Mouse (Mus musculus): ENCODE measurements around the gene Grid1.

The Grid1 gene

GRCm38 (mm10) chr14:34819919-34820652 is at the start of gene Grid1:
Gene Grid1 (plus strand): TSS chr14:34820108.
- DNase-seq (ENCODE audit: low spot score): no peak

GRCm38 (mm10) chr14:34770467-34770866 is 49.4 kb upstream of the Grid1 start:
- DNase-seq (ENCODE audit: low spot score): no peak

DNA sequence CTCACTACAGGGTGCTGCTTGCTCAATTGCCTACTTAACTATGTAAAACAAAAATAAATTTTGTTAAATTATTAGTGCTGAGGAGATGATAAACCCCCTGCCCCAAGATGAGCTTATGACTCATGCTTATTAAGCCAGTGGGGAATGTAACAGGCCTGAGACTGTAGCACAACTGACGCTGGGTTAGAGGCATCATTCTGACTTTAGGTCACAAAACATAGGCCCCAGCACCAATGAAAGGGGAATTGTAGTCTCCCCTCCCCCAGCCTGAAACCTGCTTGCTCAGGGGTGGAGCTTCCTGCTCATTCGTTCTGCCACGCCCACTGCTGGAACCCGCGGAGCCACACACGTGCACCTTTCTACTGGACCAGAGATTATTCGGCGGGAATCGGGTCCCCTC is 48.3 kb upstream of the Grid1 start:
- DNase-seq (ENCODE audit: low spot score): no peak

DNA sequence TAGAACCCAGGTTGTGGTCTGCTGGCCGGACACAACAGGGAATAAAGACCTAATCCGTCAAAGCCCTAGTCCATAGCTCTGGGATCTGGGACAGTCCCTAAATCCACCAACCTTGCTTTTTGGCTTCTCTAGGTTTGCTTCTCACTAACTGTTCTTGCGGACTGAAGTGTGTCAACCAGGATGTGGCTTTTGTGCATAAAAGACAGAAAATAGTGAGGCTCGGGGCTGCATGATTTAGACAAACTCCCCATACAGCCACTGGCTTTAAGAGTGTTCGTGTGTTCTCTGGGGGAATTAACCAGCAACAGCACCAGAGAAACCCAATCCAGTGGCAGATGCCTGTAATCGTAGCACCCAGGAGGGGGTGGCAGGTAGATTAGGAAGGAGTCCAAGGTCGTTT is 47.8 kb upstream of the Grid1 start:
- DNase-seq (ENCODE audit: low spot score): no peak

DNA sequence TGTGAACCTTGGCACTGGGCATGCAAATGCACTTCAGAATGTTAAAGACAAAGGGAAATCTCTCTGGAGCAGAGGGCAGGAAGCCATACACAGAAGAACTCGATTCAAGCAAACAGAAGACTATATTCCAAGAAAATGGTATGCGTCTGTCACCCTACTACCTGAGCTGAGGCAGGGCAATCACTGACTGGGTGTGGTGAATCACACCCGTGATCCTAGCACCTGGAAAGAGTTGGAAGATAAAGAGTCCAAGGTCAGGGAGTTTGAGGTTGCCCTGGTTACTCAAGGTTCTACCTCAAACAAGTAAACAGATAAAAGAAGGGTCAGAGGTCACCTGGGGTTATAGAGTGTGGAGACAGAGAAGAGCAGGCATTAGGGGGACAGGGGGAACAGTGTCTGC is 46.2 kb upstream of the Grid1 start:
- DNase-seq (ENCODE audit: low spot score): no peak

DNA sequence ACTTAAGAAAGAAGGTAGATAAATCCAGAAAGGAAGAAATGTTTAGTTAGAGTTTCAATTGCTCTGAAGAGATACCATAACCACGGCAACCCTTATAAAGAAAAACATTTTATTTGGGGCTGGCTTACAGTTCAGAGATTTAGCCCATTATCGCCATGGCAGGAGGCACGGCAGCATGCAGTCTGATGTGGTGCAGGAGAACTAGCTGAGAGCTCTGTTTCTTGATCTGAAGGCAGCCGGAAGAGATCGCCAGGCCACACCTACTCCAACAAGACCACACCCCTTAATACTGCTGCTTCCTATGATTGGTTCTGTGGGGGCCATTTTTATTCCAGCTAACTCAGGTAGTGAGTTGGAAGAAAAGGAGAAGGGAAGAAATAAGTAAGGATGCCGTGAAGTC is 45.7 kb upstream of the Grid1 start:
- no peak for DNase-seq (ENCODE audit: low spot score)

DNA sequence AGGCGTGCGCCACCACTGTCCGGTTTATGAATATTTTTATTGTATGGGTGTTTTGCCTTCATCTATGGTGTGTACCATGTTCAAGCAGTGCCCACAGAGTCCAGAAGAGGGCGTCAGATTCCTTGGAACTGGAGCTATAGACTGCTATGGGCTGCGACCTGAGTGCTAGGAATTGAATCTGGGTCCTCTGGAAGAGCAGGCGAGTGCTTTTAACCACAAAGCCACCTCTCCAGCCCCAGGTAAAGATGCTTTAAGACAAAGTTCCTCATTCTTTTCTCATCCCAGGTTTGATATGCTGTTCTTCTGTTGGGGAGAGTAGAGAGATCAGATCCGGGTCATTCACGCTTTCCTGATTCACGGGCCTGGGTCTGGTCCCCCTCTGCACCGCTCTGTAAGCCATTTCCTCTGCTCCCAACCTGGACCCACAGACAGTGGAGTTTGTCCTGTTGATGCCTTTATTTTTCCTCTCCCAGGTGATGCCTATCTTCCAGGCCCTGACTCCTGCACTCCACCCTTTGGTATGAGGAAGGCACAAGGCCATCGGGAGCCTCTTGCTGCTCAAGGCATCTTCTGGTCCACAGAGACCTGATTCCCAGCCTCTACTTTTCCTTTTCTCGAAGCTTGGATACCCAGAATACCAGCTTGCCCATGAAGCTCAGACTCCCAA is 43.1 kb upstream of the Grid1 start:
- DNase-seq (ENCODE audit: low spot score): no peak

GRCm38 (mm10) chr14:34777810-34778209 is 42.1 kb upstream of the Grid1 start:
- no peak for DNase-seq (ENCODE audit: low spot score)

GRCm38 (mm10) chr14:34778760-34779159 is 41.1 kb upstream of the Grid1 start:
- DNase-seq (ENCODE audit: low spot score): no peak

GRCm38 (mm10) chr14:34793406-34794037 is 26.4 kb upstream of the Grid1 start:
- no peak for DNase-seq (ENCODE audit: low spot score)

DNA sequence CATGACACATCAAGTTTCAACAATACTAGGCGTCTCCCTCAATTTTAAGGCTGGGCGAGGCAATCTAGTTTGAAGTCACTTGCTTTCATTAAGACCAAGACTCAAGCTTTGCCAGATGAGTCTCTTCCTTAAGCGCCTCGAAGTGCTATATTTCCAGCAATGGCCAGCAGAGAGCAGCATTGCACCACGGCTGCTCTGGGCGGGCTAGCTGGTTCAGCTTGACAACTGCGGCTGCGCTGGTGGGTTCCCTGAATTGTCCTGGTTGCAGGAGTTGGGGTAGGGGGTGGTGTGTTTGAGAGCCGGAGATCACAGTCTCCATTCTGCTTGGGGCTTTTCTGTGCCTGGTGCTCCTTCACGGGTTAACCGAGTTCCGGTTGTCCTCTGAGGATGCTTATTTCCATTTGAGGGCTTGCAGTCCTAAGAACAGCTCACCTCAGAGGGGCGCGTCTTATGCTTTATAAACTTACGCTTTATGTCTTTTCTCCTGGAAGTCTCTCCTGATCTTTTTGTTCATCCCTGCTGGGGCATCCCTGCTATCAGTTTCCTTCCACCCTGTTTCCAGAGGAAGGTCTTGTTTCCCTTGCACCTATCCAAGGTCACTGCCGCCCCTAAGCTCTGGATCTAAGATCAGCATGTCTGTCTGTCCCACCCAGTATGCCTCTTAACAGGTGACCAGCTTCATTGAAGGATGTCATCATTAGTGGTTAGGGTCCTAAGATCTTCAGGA is 9.0 kb upstream of the Grid1 start:
- no peak for DNase-seq (ENCODE audit: low spot score)

GRCm38 (mm10) chr14:34811490-34811808 is 8.5 kb upstream of the Grid1 start:
- DNase-seq (ENCODE audit: low spot score): no peak

DNA sequence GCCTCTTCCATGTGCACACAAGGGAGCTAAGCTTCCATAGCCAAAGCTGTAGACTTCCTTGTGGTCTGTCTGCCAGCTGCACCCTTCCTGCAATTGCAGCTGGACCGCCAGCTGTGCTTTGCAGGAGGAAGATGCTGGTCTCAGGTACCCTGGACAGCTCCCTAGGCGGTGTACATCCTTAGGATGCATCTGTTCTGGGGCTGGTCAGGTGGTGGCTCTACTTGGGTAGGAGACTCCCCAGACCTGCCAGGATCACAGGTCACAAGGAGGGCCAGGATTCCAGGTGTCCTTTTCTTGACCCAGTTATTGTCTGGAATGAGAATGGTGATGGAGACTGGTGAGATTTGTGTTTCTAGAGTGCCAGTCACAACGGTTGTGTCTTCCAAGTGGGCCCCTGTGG is 3.6 kb upstream of the Grid1 start:
- DNase-seq (ENCODE audit: low spot score): no peak

- DNase-seq (ENCODE audit: low spot score): no peak
These were observed 1.4 kb upstream of the Grid1 start for GRCm38 (mm10) chr14:34818387-34818980.

DNA sequence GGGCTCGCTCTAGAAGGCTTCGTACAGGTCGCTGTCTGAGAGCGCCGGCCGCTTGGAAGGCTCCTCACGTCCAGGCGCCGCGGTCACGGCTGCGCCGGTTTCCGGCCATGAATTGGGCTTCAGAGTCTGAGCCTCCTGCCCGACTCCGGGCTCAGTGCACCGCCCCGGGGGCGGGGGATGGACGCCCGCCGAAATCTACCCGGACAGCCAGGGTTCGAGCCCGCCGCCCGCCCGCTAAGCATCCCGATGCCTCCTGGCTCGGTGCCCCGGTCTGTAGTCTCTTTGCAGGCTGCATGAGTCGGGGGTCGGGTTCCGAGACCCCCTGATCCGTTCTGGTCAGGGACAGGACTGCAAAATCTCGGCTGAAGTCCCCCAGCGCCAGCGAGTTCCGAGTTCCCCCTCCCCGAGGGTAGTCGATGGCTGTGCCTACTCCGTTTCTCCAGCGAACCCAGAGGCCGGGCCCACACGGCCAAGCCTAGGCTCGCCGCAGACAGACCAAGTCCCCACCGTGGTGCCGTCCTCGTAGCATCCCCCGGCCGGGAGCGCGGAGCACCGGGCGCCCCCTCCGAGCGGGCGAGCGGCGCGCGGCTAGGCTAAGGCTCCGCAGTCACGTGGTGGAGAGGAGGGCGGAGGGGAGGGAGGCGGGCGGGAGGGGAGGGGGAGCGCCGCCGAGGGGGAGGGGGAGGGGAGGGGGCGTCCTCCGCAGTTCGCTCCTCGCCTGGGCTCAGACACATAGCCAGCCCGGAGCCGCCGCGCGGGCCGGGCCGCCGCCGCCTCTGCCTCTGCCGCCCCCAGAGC is 588 bp upstream of the Grid1 start:
- no peak for DNase-seq (ENCODE audit: low spot score)

GRCm38 (mm10) chr14:34820653-34821005 is 721 bp downstream of the Grid1 start:
- DNase-seq (ENCODE audit: low spot score): no peak

DNA sequence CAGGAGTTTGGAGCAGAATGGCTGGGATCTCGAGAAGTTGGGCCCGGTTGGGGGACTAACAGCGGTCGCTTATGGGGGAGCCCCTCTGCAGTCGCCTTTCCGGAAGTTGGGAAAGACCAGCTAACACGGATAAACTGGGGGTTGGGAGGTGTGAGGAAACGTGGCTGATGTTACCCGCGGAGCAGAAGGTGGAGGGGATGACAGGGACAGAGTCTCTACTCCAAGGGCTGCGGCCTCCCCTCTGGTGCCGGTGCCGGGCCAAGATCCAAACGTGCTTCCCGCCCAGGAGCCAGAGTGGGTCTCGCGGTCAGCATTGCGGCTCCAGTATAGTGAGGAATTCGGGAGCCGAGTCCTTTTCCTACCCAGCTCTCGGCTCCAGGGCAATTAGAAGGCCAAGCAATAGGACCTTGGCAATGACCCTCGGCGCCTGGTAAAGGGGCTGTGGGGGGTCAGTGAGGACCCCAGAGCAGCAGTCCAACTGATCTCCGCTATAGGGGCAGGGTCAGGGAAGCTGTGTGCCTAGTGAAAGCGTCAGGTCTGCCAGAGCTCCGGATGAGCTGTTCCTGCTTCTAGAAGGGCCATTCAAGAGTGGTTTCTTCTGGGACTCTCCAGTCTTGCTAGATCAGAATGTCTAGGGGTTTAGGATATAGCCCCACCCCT is 1.4 kb downstream of the Grid1 start:
- no peak for DNase-seq (ENCODE audit: low spot score)

- DNase-seq (ENCODE audit: low spot score): no peak
These were observed 3.2 kb downstream of the Grid1 start for GRCm38 (mm10) chr14:34823136-34823535.

GRCm38 (mm10) chr14:34824186-34824585 is 4.3 kb downstream of the Grid1 start:
- no peak for DNase-seq (ENCODE audit: low spot score)

GRCm38 (mm10) chr14:34825902-34826301 is 6.0 kb downstream of the Grid1 start:
- no peak for DNase-seq (ENCODE audit: low spot score)

DNA sequence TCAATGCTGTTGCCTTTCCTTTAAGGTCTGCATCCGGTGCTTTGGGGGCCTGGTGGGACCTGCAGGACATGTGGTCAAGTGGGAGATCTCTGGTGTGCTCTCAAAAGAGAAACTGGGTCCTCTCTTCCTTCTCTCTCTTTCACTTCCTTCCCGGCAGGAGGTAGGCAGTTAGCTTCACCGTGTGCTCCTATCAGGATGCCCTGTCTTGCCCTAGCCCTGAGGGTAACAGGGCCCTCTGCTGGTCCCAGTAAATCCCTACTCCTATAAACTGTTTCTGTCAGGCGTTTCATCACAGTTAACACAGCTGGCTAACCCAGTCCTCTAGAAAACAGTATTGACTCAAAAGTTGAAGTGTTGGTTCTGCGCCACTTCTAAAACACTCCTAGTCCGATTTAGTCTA is 9.9 kb downstream of the Grid1 start:
- DNase-seq (ENCODE audit: low spot score): no peak
